In genomic region chr10:78392072-78392471, GRCm38 (mm10) we compare ENCODE assay signal across 9 mouse cellular contexts. TPM values are rescaled to one million over a fixed set of nuclear protein-coding genes. Genes with fewer than 3 reads are reported as not detected.
DNase-seq lines count a peak whose midpoint lies in the region; ATAC-seq and TF ChIP-seq lines count a peak whose summit lies in the region.
"Had no signal": no experiment of that assay in that cellular context is flagged by ENCODE, and none has a peak within 500 bp of the region (broad histone marks: within the 10 kb centered on the region; RNA-seq: fewer than 3 reads in every experiment).

No protein-coding gene starts in this region.

- H3K27ac ChIP-seq in heart, embryonic 15.5 days, result no peak overlapping the region
- H3K27ac ChIP-seq: limb, embryonic 15.5 days had no signal

- no peak overlapping the region for H3K9ac ChIP-seq in heart, embryonic 15.5 days
- H3K9ac ChIP-seq: limb, embryonic 15.5 days had no signal

- H3K27me3 ChIP-seq in E14TG2a.4 (ENCODE audit: insufficient read depth, low read length), result peaks cover 90% of the 10 kb centered on the region
- peaks cover 43% of the 10 kb centered on the region for H3K27me3 ChIP-seq in heart, embryonic 15.5 days

- no peaks in the 10 kb centered on the region for H3K36me3 ChIP-seq in E14TG2a.4 (ENCODE audit: insufficient read depth, low read length)
- no peaks in the 10 kb centered on the region for H3K36me3 ChIP-seq in heart, embryonic 15.5 days
- H3K36me3 ChIP-seq: limb, embryonic 15.5 days had no signal

- DNase-seq in brain, adult 2 months (ENCODE audit: low read depth, low spot score), result peak; percentile 83
- peak; percentile 84 for DNase-seq in layer of hippocampus, adult 11-12 months (ENCODE audit: low spot score)
- peak; percentile 76 to 77 for DNase-seq in lung, adult 18-20 months
- peak; percentile 53 for DNase-seq in retina, adult 2 months (ENCODE audit: low read depth, low spot score)
- DNase-seq in thymus, postnatal 36 days, result peak; percentile 71 to 74

- H3K4me1 ChIP-seq in E14TG2a.4 (replicated peaks; ENCODE audit: low read depth, low read length), result peaks cover 44% of the 10 kb centered on the region
- H3K4me1 ChIP-seq in heart, embryonic 15.5 days (replicated peaks), result peaks cover 12% of the 10 kb centered on the region

- TF ChIP-seq CTCF in E14TG2a.4 (conservative IDR thresholded peaks at IDR 0.05; ENCODE audit: low read length), result peak; percentile 94

- peak overlapping the region; percentile 23; the same call in 1 of the 2 replicates for H3K4me2 ChIP-seq in heart, embryonic 15.5 days
- H3K4me2 ChIP-seq: limb, embryonic 15.5 days had no signal

- 3% methylated on average over 18 of the region's 18 CpGs for WGBS in heart, embryonic 15.5 days

- H3K4me3 ChIP-seq in E14TG2a.4 (replicated peaks; ENCODE audit: low read length), result peak overlapping the region; percentile 21; the same call in 1 of the 2 replicates
- no peak overlapping the region for H3K4me3 ChIP-seq in heart, embryonic 15.5 days
- H3K4me3 ChIP-seq: limb, embryonic 15.5 days had no signal

- ATAC-seq in erythroid progenitor cell, adult 5-6 weeks (replicated peaks; ENCODE audit: low FRiP score, poor library complexity, severe bottlenecking), result peak; percentile 71
- no peak for ATAC-seq in heart, embryonic 15.5 days (replicated peaks; ENCODE audit: insufficient number of reproducible peaks, insufficient read depth, low FRiP score, low read depth)

- 0 out of 2 replicates have a peak, but pooled peaks cover 8% of the 10 kb centered on the region for H3K9me3 ChIP-seq in E14TG2a.4 (ENCODE audit: low read length)
- no peaks in the 10 kb centered on the region for H3K9me3 ChIP-seq in heart, embryonic 15.5 days (replicated peaks)
- H3K9me3 ChIP-seq: limb, embryonic 15.5 days had no signal

RNA-seq across cellular contexts. Expression of gene Rrp1, which starts 20.8 kb away (rescaled TPM):
- 23.1 and 56.2 TPM in 2 replicates for total RNA-seq in erythroid progenitor cell, adult 5-6 weeks (2015; ENCODE audit: low replicate concordance)
- 61.2 and 63.2 TPM in 2 replicates for total RNA-seq in erythroid progenitor cell, adult 5-6 weeks (2017; ENCODE audit: low replicate concordance)
- 202 and 247 TPM in 2 replicates for polyA plus RNA-seq in heart, embryonic 15.5 days (2015; fragmentation: Nextera tagmentation; extraction: Ambion mirVana)

RNA-seq across cellular contexts. Expression of gene Cstb, which starts 33.4 kb away (rescaled TPM):
- total RNA-seq in erythroid progenitor cell, adult 5-6 weeks (2015; ENCODE audit: low replicate concordance), result 14.3 TPM in 1 of 2 replicates, not detected in the other
- total RNA-seq in erythroid progenitor cell, adult 5-6 weeks (2017; ENCODE audit: low replicate concordance), result 6.7 TPM in 1 of 2 replicates, not detected in the other
- 114 and 160 TPM in 2 replicates for polyA plus RNA-seq in heart, embryonic 15.5 days (2015; fragmentation: Nextera tagmentation; extraction: Ambion mirVana)

RNA-seq across cellular contexts. Expression of gene Agpat3, which starts 39.8 kb away (rescaled TPM):
- 16.6 and 24.7 TPM in 2 replicates for total RNA-seq in erythroid progenitor cell, adult 5-6 weeks (2015; ENCODE audit: low replicate concordance)
- total RNA-seq in erythroid progenitor cell, adult 5-6 weeks (2017; ENCODE audit: low replicate concordance), result 10.5 and 14.0 TPM in 2 replicates
- 54.2 and 67.6 TPM in 2 replicates for polyA plus RNA-seq in heart, embryonic 15.5 days (2015; fragmentation: Nextera tagmentation; extraction: Ambion mirVana)
